Mouse (Mus musculus): ENCODE data around the gene Atp1b1. TPM values are rescaled to one million over a fixed set of nuclear protein-coding genes. Genes with fewer than 3 reads are reported as not detected.

Atp1b1 gene
- polyA plus RNA-seq, 1 experiment from 2014 or later: 2.6 TPM

- 85% methylated on average over 6 of the region's 6 CpGs for WGBS
- H3K36me3 ChIP-seq (ENCODE audit: control insufficient read depth, insufficient read depth, low read length): no peaks in the 10 kb centered on the region
- no peak overlapping the region for H3K4me3 ChIP-seq (ENCODE audit: low read depth, low read length)
- no peaks in the 10 kb centered on the region for H3K27me3 ChIP-seq (ENCODE audit: control insufficient read depth, insufficient read depth, low read length)
- H3K4me2 ChIP-seq (ENCODE audit: low read depth, severe bottlenecking): no peak overlapping the region
- DNase-seq (ENCODE audit: low spot score): no peak
- no peak overlapping the region for H3K27ac ChIP-seq (replicated peaks; ENCODE audit: low read depth, low read length)
- ATAC-seq (ENCODE audit: insufficient number of reproducible peaks, low FRiP score, low TSS enrichment, low read depth): no peak
- no peak overlapping the region for H3K9ac ChIP-seq (ENCODE audit: low read length)
- H3K4me1 ChIP-seq (ENCODE audit: control insufficient read depth, insufficient read depth, low read length): no peaks in the 10 kb centered on the region
- H3K9me3 ChIP-seq (ENCODE audit: control insufficient read depth, low read length): no peaks in the 10 kb centered on the region
Observed at GRCm38 (mm10) chr1:164420623-164421354, 37.4 kb downstream of the Atp1b1 start.

GRCm38 (mm10) chr1:164419401-164419800 is 38.8 kb downstream of the Atp1b1 start:
- Histone ChIP-seq H3K27ac (replicated peaks; ENCODE audit: low read depth, low read length) (no peak overlapping the region), H3K36me3 (ENCODE audit: control insufficient read depth, insufficient read depth, low read length) (no peaks in the 10 kb centered on the region)
- ATAC-seq (ENCODE audit: insufficient number of reproducible peaks, low FRiP score, low TSS enrichment, low read depth): no peak

GRCm38 (mm10) chr1:164418320-164418719 is 39.8 kb downstream of the Atp1b1 start:
- Histone ChIP-seq H3K27ac (replicated peaks; ENCODE audit: low read depth, low read length) (no peak overlapping the region), H3K36me3 (ENCODE audit: control insufficient read depth, insufficient read depth, low read length) (no peaks in the 10 kb centered on the region), H3K27me3 (ENCODE audit: control insufficient read depth, insufficient read depth, low read length) (no peaks in the 10 kb centered on the region), H3K9me3 (ENCODE audit: control insufficient read depth, low read length) (no peaks in the 10 kb centered on the region), H3K4me1 (ENCODE audit: control insufficient read depth, insufficient read depth, low read length) (no peaks in the 10 kb centered on the region), H3K9ac (ENCODE audit: low read length) (no peak overlapping the region), H3K4me3 (ENCODE audit: low read depth, low read length) (no peak overlapping the region), H3K4me2 (ENCODE audit: low read depth, severe bottlenecking) (no peak overlapping the region)
- no peak for ATAC-seq (ENCODE audit: insufficient number of reproducible peaks, low FRiP score, low TSS enrichment, low read depth)
- WGBS: 72% methylated on average over 10 of the region's 10 CpGs
- DNase-seq (ENCODE audit: low spot score): no peak

More at GRCm38 (mm10) chr1:164419401-164419800, 38.8 kb downstream of the Atp1b1 start:
- 84% methylated on average over 8 of the region's 8 CpGs for WGBS
- Histone ChIP-seq H3K4me1 (ENCODE audit: control insufficient read depth, insufficient read depth, low read length) (no peaks in the 10 kb centered on the region), H3K4me2 (ENCODE audit: low read depth, severe bottlenecking) (no peak overlapping the region), H3K4me3 (ENCODE audit: low read depth, low read length) (no peak overlapping the region), H3K9me3 (ENCODE audit: control insufficient read depth, low read length) (no peaks in the 10 kb centered on the region), H3K9ac (ENCODE audit: low read length) (no peak overlapping the region), H3K27me3 (ENCODE audit: control insufficient read depth, insufficient read depth, low read length) (no peaks in the 10 kb centered on the region)
- DNase-seq (ENCODE audit: low spot score): no peak

- no peaks in the 10 kb centered on the region for H3K36me3 ChIP-seq (ENCODE audit: control insufficient read depth, insufficient read depth, low read length)
- ATAC-seq (ENCODE audit: insufficient number of reproducible peaks, low FRiP score, low TSS enrichment, low read depth) (no peak), DNase-seq (ENCODE audit: low spot score) (no peak)
- no peaks in the 10 kb centered on the region for H3K4me1 ChIP-seq (ENCODE audit: control insufficient read depth, insufficient read depth, low read length)
- no peak overlapping the region for H3K27ac ChIP-seq (replicated peaks; ENCODE audit: low read depth, low read length)
- H3K9ac ChIP-seq (ENCODE audit: low read length): no peak overlapping the region
- no peaks in the 10 kb centered on the region for H3K9me3 ChIP-seq (ENCODE audit: control insufficient read depth, low read length)
- no peak overlapping the region for H3K4me2 ChIP-seq (ENCODE audit: low read depth, severe bottlenecking)
- 83% methylated on average over 3 of the region's 3 CpGs for whole genome bisulfite sequencing
- no peak overlapping the region for H3K4me3 ChIP-seq (ENCODE audit: low read depth, low read length)
- H3K27me3 ChIP-seq (ENCODE audit: control insufficient read depth, insufficient read depth, low read length): no peaks in the 10 kb centered on the region
Observed at GRCm38 (mm10) chr1:164417604-164418003, 40.6 kb downstream of the Atp1b1 start.

- WGBS: 91% methylated on average over 12 of the region's 12 CpGs
- no peak overlapping the region for H3K27ac ChIP-seq (replicated peaks; ENCODE audit: low read depth, low read length)
- H3K9ac ChIP-seq (ENCODE audit: low read length): no peak overlapping the region
- no peaks in the 10 kb centered on the region for H3K36me3 ChIP-seq (ENCODE audit: control insufficient read depth, insufficient read depth, low read length)
- no peaks in the 10 kb centered on the region for H3K4me1 ChIP-seq (ENCODE audit: control insufficient read depth, insufficient read depth, low read length)
- no peaks in the 10 kb centered on the region for H3K27me3 ChIP-seq (ENCODE audit: control insufficient read depth, insufficient read depth, low read length)
- H3K4me2 ChIP-seq (ENCODE audit: low read depth, severe bottlenecking): no peak overlapping the region
- H3K4me3 ChIP-seq (ENCODE audit: low read depth, low read length): no peak overlapping the region
- H3K9me3 ChIP-seq (ENCODE audit: control insufficient read depth, low read length): no peaks in the 10 kb centered on the region
- no peak for ATAC-seq (ENCODE audit: insufficient number of reproducible peaks, low FRiP score, low TSS enrichment, low read depth)
- DNase-seq (ENCODE audit: low spot score): no peak
Observed at GRCm38 (mm10) chr1:164416692-164417394, 41.3 kb downstream of the Atp1b1 start.

GRCm38 (mm10) chr1:164415347-164415751 is 42.8 kb downstream of the Atp1b1 start:
- WGBS: 84% methylated on average over 2 of the region's 2 CpGs
- Histone ChIP-seq H3K4me2 (ENCODE audit: low read depth, severe bottlenecking) (no peak overlapping the region), H3K9ac (ENCODE audit: low read length) (no peak overlapping the region), H3K4me1 (ENCODE audit: control insufficient read depth, insufficient read depth, low read length) (no peaks in the 10 kb centered on the region), H3K27me3 (ENCODE audit: control insufficient read depth, insufficient read depth, low read length) (no peaks in the 10 kb centered on the region), H3K9me3 (ENCODE audit: control insufficient read depth, low read length) (no peaks in the 10 kb centered on the region), H3K27ac (replicated peaks; ENCODE audit: low read depth, low read length) (no peak overlapping the region), H3K36me3 (ENCODE audit: control insufficient read depth, insufficient read depth, low read length) (no peaks in the 10 kb centered on the region), H3K4me3 (ENCODE audit: low read depth, low read length) (no peak overlapping the region)
- ATAC-seq (ENCODE audit: insufficient number of reproducible peaks, low FRiP score, low TSS enrichment, low read depth) (no peak), DNase-seq (ENCODE audit: low spot score) (no peak)

- H3K9me3 ChIP-seq (ENCODE audit: control insufficient read depth, low read length): no peaks in the 10 kb centered on the region
- no peaks in the 10 kb centered on the region for H3K36me3 ChIP-seq (ENCODE audit: control insufficient read depth, insufficient read depth, low read length)
- no peaks in the 10 kb centered on the region for H3K4me1 ChIP-seq (ENCODE audit: control insufficient read depth, insufficient read depth, low read length)
- ATAC-seq (ENCODE audit: insufficient number of reproducible peaks, low FRiP score, low TSS enrichment, low read depth) (no peak), DNase-seq (ENCODE audit: low spot score) (no peak)
- H3K9ac ChIP-seq (ENCODE audit: low read length): no peak overlapping the region
- H3K4me2 ChIP-seq (ENCODE audit: low read depth, severe bottlenecking): no peak overlapping the region
- no peak overlapping the region for H3K4me3 ChIP-seq (ENCODE audit: low read depth, low read length)
- 91% methylated on average over 11 of the region's 11 CpGs for WGBS
- H3K27ac ChIP-seq (replicated peaks; ENCODE audit: low read depth, low read length): no peak overlapping the region
- no peaks in the 10 kb centered on the region for H3K27me3 ChIP-seq (ENCODE audit: control insufficient read depth, insufficient read depth, low read length)
Observed at GRCm38 (mm10) chr1:164413608-164414007, 44.5 kb downstream of the Atp1b1 start.

- DNase-seq (ENCODE audit: low spot score): no peak
- WGBS: 94% methylated on average over 9 of the region's 9 CpGs
- no peak overlapping the region for H3K27ac ChIP-seq (replicated peaks; ENCODE audit: low read depth, low read length)
- no peaks in the 10 kb centered on the region for H3K4me1 ChIP-seq (ENCODE audit: control insufficient read depth, insufficient read depth, low read length)
- H3K9ac ChIP-seq (ENCODE audit: low read length): no peak overlapping the region
- H3K4me2 ChIP-seq (ENCODE audit: low read depth, severe bottlenecking): no peak overlapping the region
- H3K36me3 ChIP-seq (ENCODE audit: control insufficient read depth, insufficient read depth, low read length): no peaks in the 10 kb centered on the region
- no peak for ATAC-seq (ENCODE audit: insufficient number of reproducible peaks, low FRiP score, low TSS enrichment, low read depth)
- no peaks in the 10 kb centered on the region for H3K27me3 ChIP-seq (ENCODE audit: control insufficient read depth, insufficient read depth, low read length)
- no peaks in the 10 kb centered on the region for H3K9me3 ChIP-seq (ENCODE audit: control insufficient read depth, low read length)
- no peak overlapping the region for H3K4me3 ChIP-seq (ENCODE audit: low read depth, low read length)
Observed at GRCm38 (mm10) chr1:164412906-164413305, 45.2 kb downstream of the Atp1b1 start.
